Mouse (Mus musculus): ENCODE measurements around the gene Gm10272. TPM values are rescaled to one million over a fixed set of nuclear protein-coding genes. Genes with fewer than 3 reads are reported as not detected.
"Not testable (repeated sequence)": the region's sequence is repeated elsewhere in the genome, so short reads cannot be mapped to it uniquely, and the experiment has no call there.

Gene Gm10272
- polyA plus RNA-seq, 1 experiment from 2014 or later: not detected

- Histone ChIP-seq H3K27ac (no peak overlapping the region), H3K4me3 (replicated peaks) (no peak overlapping the region), H3K36me3 (no peaks in the 10 kb centered on the region), H3K27me3 (replicated peaks) (no peaks in the 10 kb centered on the region), H3K9me3 (peaks cover 6% of the 10 kb centered on the region; the same call in 1 of the 2 replicates), H3K4me1 (replicated peaks) (no peaks in the 10 kb centered on the region), H3K9ac (no peak overlapping the region), H3K4me2 (replicated peaks) (no peak overlapping the region)
- WGBS: 81% methylated on average over 4 of the region's 4 CpGs
- no peak for ATAC-seq
Observed at GRCm38 (mm10) chr10:77738929-77739328, 32.5 kb downstream of the Gm10272 start.

GRCm38 (mm10) chr10:77741924-77742688, 35.7 kb downstream of the Gm10272 start, which contains the start of gene Gm18596:
Gm18596 (minus strand) TSS chr10:77742638.
- ATAC-seq, H3K9me3 ChIP-seq: not testable (repeated sequence)
- WGBS: 61% methylated on average over 5 of the region's 5 CpGs

GRCm38 (mm10) chr10:77750686-77751085, 44.3 kb downstream of the Gm10272 start:
- H3K9ac ChIP-seq; H3K27ac ChIP-seq; H3K27me3 ChIP-seq (replicated peaks); H3K9me3 ChIP-seq; H3K4me2 ChIP-seq (replicated peaks); H3K4me1 ChIP-seq (replicated peaks); H3K36me3 ChIP-seq; H3K4me3 ChIP-seq (replicated peaks); ATAC-seq: not testable (repeated sequence)
- 90% methylated on average over 1 of the region's 1 CpGs for WGBS

More at GRCm38 (mm10) chr10:77741924-77742688, 35.7 kb downstream of the Gm10272 start, which contains the start of gene Gm18596:
- not testable (repeated sequence) for H3K4me1 ChIP-seq (replicated peaks); H3K4me2 ChIP-seq (replicated peaks); H3K4me3 ChIP-seq (replicated peaks); H3K27ac ChIP-seq; H3K36me3 ChIP-seq; H3K27me3 ChIP-seq (replicated peaks); H3K9ac ChIP-seq

- 75% methylated on average over 1 of the region's 1 CpGs for WGBS
Observed at GRCm38 (mm10) chr10:77751254-77751653, 44.8 kb downstream of the Gm10272 start, which contains the start of gene Gm9736. Gm9736 (minus strand) TSS chr10:77751354.

GRCm38 (mm10) chr10:77752312-77752711, 45.9 kb downstream of the Gm10272 start:
- H3K4me3 ChIP-seq (replicated peaks); H3K9ac ChIP-seq; H3K27ac ChIP-seq; H3K9me3 ChIP-seq; H3K4me2 ChIP-seq (replicated peaks); H3K4me1 ChIP-seq (replicated peaks); H3K27me3 ChIP-seq (replicated peaks); ATAC-seq; H3K36me3 ChIP-seq: not testable (repeated sequence)
- 61% methylated on average over 3 of the region's 3 CpGs for WGBS

More at GRCm38 (mm10) chr10:77751254-77751653, 44.8 kb downstream of the Gm10272 start, which contains the start of gene Gm9736:
- H3K9ac ChIP-seq; H3K4me3 ChIP-seq (replicated peaks); H3K4me2 ChIP-seq (replicated peaks); H3K9me3 ChIP-seq; ATAC-seq; H3K27me3 ChIP-seq (replicated peaks); H3K4me1 ChIP-seq (replicated peaks); H3K36me3 ChIP-seq; H3K27ac ChIP-seq: not testable (repeated sequence)

- no peak overlapping the region for H3K4me2 ChIP-seq (replicated peaks)
- no peaks in the 10 kb centered on the region for H3K27me3 ChIP-seq (replicated peaks)
- no peak for ATAC-seq
Observed at GRCm38 (mm10) chr10:77753448-77753847, 47.0 kb downstream of the Gm10272 start.

More at GRCm38 (mm10) chr10:77753448-77753847, 47.0 kb downstream of the Gm10272 start:
- Histone ChIP-seq H3K27ac (no peak overlapping the region), H3K4me3 (replicated peaks) (no peak overlapping the region), H3K4me1 (replicated peaks) (no peaks in the 10 kb centered on the region), H3K36me3 (no peaks in the 10 kb centered on the region), H3K9ac (no peak overlapping the region), H3K9me3 (no peaks in the 10 kb centered on the region)

Other genes with a start within 250 kb of the Gm10272 start
- gene Fam207a, start 190.8 kb upstream of the Gm10272 start, polyA plus RNA-seq (2015; fragmentation: Nextera tagmentation; extraction: Ambion mirVana): 39.1 and 40.3 TPM in 2 replicates
- 3.2 and 3.7 TPM in 2 replicates for gene Itgb2, start 176.4 kb upstream of the Gm10272 start, polyA plus RNA-seq (2015; fragmentation: Nextera tagmentation; extraction: Ambion mirVana)
- 146 and 156 TPM in 2 replicates for gene Pttg1ip, start 124.9 kb upstream of the Gm10272 start, polyA plus RNA-seq (2015; fragmentation: Nextera tagmentation; extraction: Ambion mirVana)
- 338 and 345 TPM in 2 replicates for gene Sumo3, start 100.5 kb upstream of the Gm10272 start, polyA plus RNA-seq (2015; fragmentation: Nextera tagmentation; extraction: Ambion mirVana)
- gene Gm49325, start 100.4 kb upstream of the Gm10272 start, polyA plus RNA-seq (2015; fragmentation: Nextera tagmentation; extraction: Ambion mirVana): 4.1 and 5.4 TPM in 2 replicates
- gene Ube2g2, start 84.4 kb upstream of the Gm10272 start, polyA plus RNA-seq (2015; fragmentation: Nextera tagmentation; extraction: Ambion mirVana): 65.0 and 70.3 TPM in 2 replicates
- 0.47 and 0.53 TPM in 2 replicates for gene Tspear, start 20.1 kb upstream of the Gm10272 start, polyA plus RNA-seq (2015; fragmentation: Nextera tagmentation; extraction: Ambion mirVana)
- not detected in 2 replicates for gene Gm19402, start 15.9 kb upstream of the Gm10272 start, polyA plus RNA-seq (2015; fragmentation: Nextera tagmentation; extraction: Ambion mirVana)
- gene Gm9508, start 9.4 kb upstream of the Gm10272 start, polyA plus RNA-seq (2015; fragmentation: Nextera tagmentation; extraction: Ambion mirVana): not detected in 2 replicates
- gene Gm10024, start 4.8 kb downstream of the Gm10272 start, polyA plus RNA-seq (2015; fragmentation: Nextera tagmentation; extraction: Ambion mirVana): not detected in 2 replicates
- gene Gm10142, start 9.2 kb downstream of the Gm10272 start, polyA plus RNA-seq (2015; fragmentation: Nextera tagmentation; extraction: Ambion mirVana): not detected in 2 replicates
- gene Krtap12-1, start 14.0 kb downstream of the Gm10272 start, polyA plus RNA-seq (2015; fragmentation: Nextera tagmentation; extraction: Ambion mirVana): not detected in 2 replicates
- not detected in 2 replicates for gene Gm10100, start 19.9 kb downstream of the Gm10272 start, polyA plus RNA-seq (2015; fragmentation: Nextera tagmentation; extraction: Ambion mirVana)
- gene Gm18596, start 36.0 kb downstream of the Gm10272 start, polyA plus RNA-seq (2015; fragmentation: Nextera tagmentation; extraction: Ambion mirVana): not detected in 2 replicates
- not detected in 2 replicates for gene Gm9736, start 44.7 kb downstream of the Gm10272 start, polyA plus RNA-seq (2015; fragmentation: Nextera tagmentation; extraction: Ambion mirVana)
- gene Gm3233, start 53.1 kb downstream of the Gm10272 start, polyA plus RNA-seq (2015; fragmentation: Nextera tagmentation; extraction: Ambion mirVana): not detected in 2 replicates
- not detected in 2 replicates for gene Gm3238, start 64.7 kb downstream of the Gm10272 start, polyA plus RNA-seq (2015; fragmentation: Nextera tagmentation; extraction: Ambion mirVana)
- not detected in 2 replicates for gene Gm7138, start 70.3 kb downstream of the Gm10272 start, polyA plus RNA-seq (2015; fragmentation: Nextera tagmentation; extraction: Ambion mirVana)
- gene Gm3250, start 75.9 kb downstream of the Gm10272 start, polyA plus RNA-seq (2015; fragmentation: Nextera tagmentation; extraction: Ambion mirVana): not detected in 2 replicates
- gene Gm7137, start 81.6 kb downstream of the Gm10272 start, polyA plus RNA-seq (2015; fragmentation: Nextera tagmentation; extraction: Ambion mirVana): not detected in 2 replicates
- gene Gm9639, start 88.5 kb downstream of the Gm10272 start, polyA plus RNA-seq (2015; fragmentation: Nextera tagmentation; extraction: Ambion mirVana): not detected in 2 replicates
- gene Gm19668, start 92.5 kb downstream of the Gm10272 start, polyA plus RNA-seq (2015; fragmentation: Nextera tagmentation; extraction: Ambion mirVana): not detected in 2 replicates
- gene Gm9507, start 105.2 kb downstream of the Gm10272 start, polyA plus RNA-seq (2015; fragmentation: Nextera tagmentation; extraction: Ambion mirVana): not detected in 2 replicates
- not detected in 2 replicates for gene Gm2696, start 108.1 kb downstream of the Gm10272 start, polyA plus RNA-seq (2015; fragmentation: Nextera tagmentation; extraction: Ambion mirVana)
- not detected in 2 replicates for gene Krtap10-4, start 120.5 kb downstream of the Gm10272 start, polyA plus RNA-seq (2015; fragmentation: Nextera tagmentation; extraction: Ambion mirVana)
- gene Krtap10-10, start 129.3 kb downstream of the Gm10272 start, polyA plus RNA-seq (2015; fragmentation: Nextera tagmentation; extraction: Ambion mirVana): not detected in 2 replicates
- not detected in 2 replicates for gene Gm36176, start 140.2 kb downstream of the Gm10272 start, polyA plus RNA-seq (2015; fragmentation: Nextera tagmentation; extraction: Ambion mirVana)
- gene Gm10318, start 146.2 kb downstream of the Gm10272 start, polyA plus RNA-seq (2015; fragmentation: Nextera tagmentation; extraction: Ambion mirVana): not detected in 2 replicates
- gene Gm3285, start 155.3 kb downstream of the Gm10272 start, polyA plus RNA-seq (2015; fragmentation: Nextera tagmentation; extraction: Ambion mirVana): not detected in 2 replicates
- gene Lrrc3, start 195.9 kb downstream of the Gm10272 start, polyA plus RNA-seq (2015; fragmentation: Nextera tagmentation; extraction: Ambion mirVana): 3.9 TPM in 2 replicates

Data from intestine, embryonic 15.5 days (tissue).